Mouse (Mus musculus) hindbrain, embryonic 15.5 days (tissue): ENCODE data around the gene Mypop. TPM values are rescaled to one million over a fixed set of nuclear protein-coding genes. Genes with fewer than 3 reads are reported as not detected.

ENCODE experiments used
- polyA plus RNA-seq: library from polyadenylated mRNA; unstranded; fragments of >200 nt; fragmentation: Nextera tagmentation; extraction: Ambion mirVana; gene quantifications from 2 replicates; pipeline ENCODE4 v1.2.1, GENCODE M21; 2015

Mypop gene
- polyA plus RNA-seq, 1 experiment from 2014 or later = 7.2 TPM

Other genes with a start within 250 kb of the Mypop start
- gene Psg19, start 192.7 kb upstream of the Mypop start, polyA plus RNA-seq = not detected in 2 replicates
- gene Psg17, start 169.6 kb upstream of the Mypop start, polyA plus RNA-seq = 0.06 TPM in 1 of 2 replicates, not detected in the other
- gene Mill2, start 151.3 kb upstream of the Mypop start, polyA plus RNA-seq = 0.44 and 1.3 TPM in 2 replicates
- 22.9 and 25.9 TPM in 2 replicates for gene Pglyrp1, start 119.9 kb upstream of the Mypop start, polyA plus RNA-seq
- gene Ccdc61, start 80.8 kb upstream of the Mypop start, polyA plus RNA-seq = 29.7 and 30.6 TPM in 2 replicates
- 12.5 and 13.0 TPM in 2 replicates for gene Nova2, start 65.4 kb upstream of the Mypop start, polyA plus RNA-seq
- gene Nanos2, start 3.8 kb upstream of the Mypop start, polyA plus RNA-seq = 0.53 and 0.83 TPM in 2 replicates
- gene Irf2bp1, start 12.8 kb downstream of the Mypop start, polyA plus RNA-seq = 31.6 and 35.2 TPM in 2 replicates
- gene Foxa3, start 32.3 kb downstream of the Mypop start, polyA plus RNA-seq = 0.08 TPM in 1 of 2 replicates, not detected in the other
- 27.5 and 30.1 TPM in 2 replicates for gene Sympk, start 33.1 kb downstream of the Mypop start, polyA plus RNA-seq
- 0.16 and 0.31 TPM in 2 replicates for gene Rsph6a, start 63.4 kb downstream of the Mypop start, polyA plus RNA-seq
- gene Dmwd, start 85.0 kb downstream of the Mypop start, polyA plus RNA-seq = 36.2 and 42.5 TPM in 2 replicates
- 10.5 and 10.9 TPM in 2 replicates for gene Dmpk, start 92.6 kb downstream of the Mypop start, polyA plus RNA-seq
- 2.5 and 2.6 TPM in 2 replicates for gene Six5, start 103.3 kb downstream of the Mypop start, polyA plus RNA-seq
- gene Gm4969, start 127.1 kb downstream of the Mypop start, polyA plus RNA-seq = 6.9 and 8.1 TPM in 2 replicates
- 16.2 and 16.6 TPM in 2 replicates for gene Fbxo46, start 128.6 kb downstream of the Mypop start, polyA plus RNA-seq
- 21.7 and 24.2 TPM in 2 replicates for gene Qpctl, start 158.0 kb downstream of the Mypop start, polyA plus RNA-seq
- gene Snrpd2, start 158.5 kb downstream of the Mypop start, polyA plus RNA-seq = 116 and 118 TPM in 2 replicates
- 2.1 TPM in 2 replicates for gene Gipr, start 174.9 kb downstream of the Mypop start, polyA plus RNA-seq
- gene Eml2, start 185.2 kb downstream of the Mypop start, polyA plus RNA-seq = 8.2 and 8.8 TPM in 2 replicates
- 2.7 and 3.8 TPM in 2 replicates for gene Gpr4, start 221.3 kb downstream of the Mypop start, polyA plus RNA-seq
- gene Opa3, start 237.1 kb downstream of the Mypop start, polyA plus RNA-seq = 38.5 and 41.8 TPM in 2 replicates